Mouse (Mus musculus) gastrocnemius, postnatal 10 days (tissue): Measurements from ENCODE around the gene 1600014C23Rik. TPM values are rescaled to one million over a fixed set of nuclear protein-coding genes. Genes with fewer than 3 reads are reported as not detected.

Source experiments
- DNase-seq: peaks from one replicate; pipeline ENCODE4 v3.0.0; 2021; ENCODE audit warnings: mixed read lengths
- total RNA-seq, 2 experiments: library from RNA; stranded (reverse); gene quantifications; 2 replicates each; pipeline ENCODE4 v1.2.3; 2021

1600014C23Rik gene
- total RNA-seq, 2 experiments from 2014 or later: not detected

- DNase-seq: no peak
Observed at GRCm38 (mm10) chr17:45726249-45726648, 7.4 kb downstream of the 1600014C23Rik start.

DNA sequence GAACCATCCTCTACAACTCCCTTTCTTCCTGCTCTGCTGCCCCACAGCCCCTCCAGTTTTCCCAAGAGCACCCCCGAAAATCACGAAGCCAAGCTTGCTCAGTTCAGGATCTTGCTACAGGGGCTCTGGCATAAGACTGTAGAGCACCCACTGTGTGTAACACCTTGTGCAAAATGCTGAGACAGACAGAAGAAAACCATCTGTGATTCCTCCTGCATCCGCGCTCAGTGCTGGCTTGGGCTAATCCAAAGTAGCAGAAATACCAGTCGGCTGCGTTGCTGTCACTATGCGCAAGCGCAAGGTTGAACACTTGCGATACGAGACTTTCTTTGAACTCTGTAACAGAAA is 9.1 kb downstream of the 1600014C23Rik start:
- DNase-seq: no peak

GRCm38 (mm10) chr17:45723732-45724573 is 9.7 kb downstream of the 1600014C23Rik start:
- DNase-seq: peak; percentile 85

GRCm38 (mm10) chr17:45718323-45718722 is 15.3 kb downstream of the 1600014C23Rik start:
- DNase-seq: peak; percentile 73

GRCm38 (mm10) chr17:45711525-45711924 is 22.1 kb downstream of the 1600014C23Rik start:
- no peak for DNase-seq

DNA sequence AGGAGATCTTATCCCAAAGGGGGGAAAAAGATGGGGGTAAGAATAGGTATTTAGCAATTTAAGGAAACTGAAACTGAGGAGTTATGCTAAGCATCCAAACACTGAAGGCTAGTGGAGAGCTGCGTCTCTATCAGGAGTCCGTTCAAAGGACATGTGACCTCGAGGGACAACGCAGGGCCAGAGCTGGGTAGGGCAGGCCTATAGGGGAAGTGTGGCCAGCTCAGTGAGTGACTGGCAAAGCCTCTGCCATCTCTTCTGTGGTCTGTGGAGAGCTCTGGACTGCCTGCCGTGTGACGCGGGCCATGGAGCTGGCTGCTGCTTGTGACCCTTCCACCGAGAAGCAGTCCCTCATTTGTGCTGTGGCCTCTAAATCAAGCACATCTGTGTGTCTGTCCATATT is 23.2 kb downstream of the 1600014C23Rik start:
- no peak for DNase-seq

DNA sequence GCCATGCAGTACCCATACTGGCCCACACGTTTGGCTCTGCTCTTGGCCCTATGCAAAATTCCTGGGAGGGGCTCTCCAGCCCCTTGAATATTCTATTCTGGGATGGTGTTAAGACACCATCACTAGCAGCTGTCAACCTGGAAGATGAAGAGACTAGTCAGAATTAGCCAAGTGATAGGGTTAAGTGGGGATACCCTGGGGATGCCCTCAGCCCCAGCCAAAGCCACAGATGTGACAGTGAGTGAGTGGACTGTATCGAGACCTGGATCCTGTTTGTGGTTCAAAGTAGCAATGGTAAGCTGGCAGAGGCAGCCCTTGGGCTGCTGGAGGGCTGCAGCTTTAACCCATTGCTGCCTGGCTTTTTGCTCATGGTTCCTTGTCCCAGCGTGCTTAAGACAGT is 23.8 kb downstream of the 1600014C23Rik start:
- no peak for DNase-seq

GRCm38 (mm10) chr17:45708179-45708578 is 25.5 kb downstream of the 1600014C23Rik start:
- no peak for DNase-seq

- no peak for DNase-seq
Observed at GRCm38 (mm10) chr17:45707376-45707775, 26.3 kb downstream of the 1600014C23Rik start.

- DNase-seq: no peak
Observed at GRCm38 (mm10) chr17:45706796-45707195, 26.8 kb downstream of the 1600014C23Rik start.

DNA sequence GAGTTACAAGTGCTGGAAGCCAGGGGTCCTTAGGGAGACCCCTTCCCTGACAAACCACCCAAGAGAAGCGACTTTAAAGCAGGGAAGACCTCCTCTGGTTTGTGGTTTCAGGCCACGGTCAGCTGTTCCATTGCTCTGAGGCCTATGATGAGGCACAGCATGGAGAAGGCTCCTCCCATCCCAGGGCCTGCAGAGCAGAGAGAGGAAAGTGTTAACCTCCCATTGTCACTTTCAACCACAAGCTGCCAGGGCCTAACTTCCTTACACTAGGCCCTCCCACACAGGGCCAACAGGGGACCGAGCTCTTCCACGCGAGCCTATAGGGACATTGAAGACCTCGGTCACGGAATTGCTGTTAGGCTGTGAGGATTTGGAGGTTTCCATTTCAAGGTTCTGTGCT is 30.5 kb downstream of the 1600014C23Rik start:
- no peak for DNase-seq

GRCm38 (mm10) chr17:45702254-45702653 is 31.4 kb downstream of the 1600014C23Rik start:
- no peak for DNase-seq

GRCm38 (mm10) chr17:45701236-45701591 is 32.4 kb downstream of the 1600014C23Rik start:
- no peak for DNase-seq

- DNase-seq: peak; percentile 37
Observed at GRCm38 (mm10) chr17:45700496-45701235, 33.0 kb downstream of the 1600014C23Rik start.

DNA sequence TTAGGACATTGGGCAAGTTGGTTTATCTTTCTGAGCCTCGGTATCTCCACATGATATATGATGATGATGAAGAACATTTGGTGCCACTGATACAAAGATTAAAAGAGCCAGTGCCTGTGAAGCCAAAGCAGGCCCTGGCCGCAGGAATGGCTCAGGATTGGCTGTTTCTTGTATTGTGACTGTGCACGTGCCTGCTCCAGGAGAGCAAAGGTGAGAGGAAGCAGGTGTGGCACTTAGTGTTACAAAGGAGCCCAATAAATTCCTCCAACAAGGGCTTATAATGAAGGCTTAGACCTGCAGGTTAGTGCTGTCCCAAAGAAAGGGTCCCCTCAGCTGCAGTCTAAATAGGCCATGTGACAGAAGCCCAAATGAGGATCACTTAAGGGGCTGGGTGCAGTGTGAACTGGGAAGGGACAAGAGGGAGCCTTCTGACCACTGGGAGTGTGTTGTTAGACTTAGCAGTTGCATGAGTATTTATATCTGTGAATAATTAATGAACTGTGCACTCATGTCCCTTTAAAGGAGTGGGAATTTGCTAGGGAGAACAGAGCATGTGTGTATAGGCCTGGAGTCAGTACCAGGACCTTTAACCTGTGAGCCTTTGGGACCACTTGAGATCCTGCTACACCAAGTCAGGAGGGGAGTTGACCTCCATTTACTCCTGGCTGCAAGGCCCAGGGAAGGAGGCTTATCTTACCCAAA is 34.5 kb downstream of the 1600014C23Rik start:
- no peak for DNase-seq

DNA sequence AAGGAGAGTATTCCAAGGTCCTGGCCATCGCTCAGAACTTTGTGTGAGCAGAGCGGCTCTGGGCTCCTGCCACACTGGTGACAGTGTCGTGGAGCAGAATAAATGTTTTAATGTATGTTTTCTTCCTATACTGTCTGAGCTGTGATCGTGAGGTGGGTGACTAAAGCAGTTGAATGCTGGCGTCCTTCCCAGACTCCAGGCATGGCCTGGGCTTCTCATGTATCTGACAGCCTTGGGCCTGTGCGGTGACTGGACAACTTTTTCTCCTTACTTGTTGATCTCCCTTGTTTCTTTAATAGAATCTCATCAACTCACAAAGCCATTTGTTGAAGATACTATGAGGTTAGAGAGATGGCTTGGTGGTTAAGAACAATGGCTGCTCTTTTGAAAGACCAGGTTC is 35.3 kb downstream of the 1600014C23Rik start:
- DNase-seq: no peak

- no peak for DNase-seq
Observed at GRCm38 (mm10) chr17:45696981-45697380, 36.7 kb downstream of the 1600014C23Rik start.

DNA sequence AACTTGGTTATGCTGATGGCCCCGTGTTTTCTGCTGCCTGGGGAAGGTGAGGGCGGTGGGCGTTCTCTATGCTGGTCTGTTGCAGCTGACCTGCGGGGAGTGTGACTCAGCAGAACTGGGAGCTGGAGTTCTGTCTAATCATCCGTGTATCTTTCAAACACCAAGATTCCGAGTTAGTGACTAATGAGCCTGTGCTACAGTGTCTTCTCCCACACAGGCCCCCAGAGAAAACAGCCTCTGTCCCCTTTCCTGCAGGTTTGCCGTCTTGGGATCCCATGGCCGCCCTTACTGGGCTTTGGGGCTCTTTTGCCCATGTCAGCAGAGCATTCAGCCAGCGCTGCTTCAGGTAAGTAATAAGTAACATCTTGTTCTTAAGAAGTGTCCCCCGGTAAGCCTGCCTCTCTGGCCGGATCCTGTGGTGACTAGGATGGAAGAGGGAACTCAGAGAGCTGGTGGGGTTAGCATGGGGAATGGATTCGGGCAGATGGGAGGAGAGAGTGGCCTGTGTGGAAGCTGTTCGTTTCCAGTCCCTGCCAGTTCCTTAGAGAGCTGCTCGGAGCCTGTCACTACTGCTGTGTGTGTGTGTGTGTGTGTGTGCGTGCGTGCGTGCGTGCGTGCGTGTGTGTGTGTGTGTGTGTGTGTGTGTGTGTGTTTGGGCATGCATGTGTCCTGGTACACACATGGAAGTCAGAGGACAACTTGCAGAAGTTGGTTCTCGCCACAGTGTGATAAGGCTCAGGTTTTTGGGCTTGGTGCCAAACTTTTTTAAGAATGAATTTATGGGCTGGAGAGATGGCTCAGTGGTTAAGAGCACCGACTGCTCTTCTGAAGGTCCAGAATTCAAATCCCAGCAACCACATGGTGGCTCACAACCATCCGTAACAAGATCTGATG is 38.2 kb downstream of the 1600014C23Rik start:
- DNase-seq: no peak

DNA sequence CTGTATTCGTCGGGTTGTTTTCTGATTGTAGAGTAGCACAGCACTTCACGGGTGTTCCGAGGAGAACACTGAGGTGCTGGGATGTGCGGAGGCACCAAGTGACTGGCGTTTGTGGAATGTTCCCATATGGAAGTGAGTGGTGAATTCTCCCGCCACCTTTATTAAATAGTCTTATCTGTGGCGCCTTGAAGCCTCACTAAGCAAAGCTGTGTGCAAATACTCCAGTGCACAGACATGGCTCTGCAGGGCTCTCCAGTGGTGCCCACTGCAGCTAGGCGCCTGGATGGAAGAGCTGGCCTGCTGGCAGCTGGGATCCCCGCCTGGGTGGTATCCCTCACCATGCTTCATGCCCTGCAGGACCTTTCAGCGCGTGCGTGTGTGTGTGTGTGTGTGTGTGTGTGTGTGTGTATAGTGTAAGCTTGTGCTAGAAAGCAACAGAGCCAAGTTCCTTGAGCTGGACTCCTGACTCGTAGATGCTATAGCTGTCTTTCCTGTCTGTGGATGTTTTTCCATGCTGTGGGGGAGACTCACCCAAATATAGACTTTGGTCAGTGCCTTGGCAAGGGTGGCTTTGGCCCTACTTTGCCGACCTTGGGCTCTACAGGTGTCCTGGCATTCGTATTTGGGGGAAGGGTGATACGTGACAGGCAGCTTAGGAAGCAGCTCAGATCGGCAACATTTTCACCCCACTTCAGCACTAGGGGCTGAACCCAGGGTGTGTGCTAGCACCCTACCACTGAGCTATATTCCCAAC is 39.7 kb downstream of the 1600014C23Rik start:
- DNase-seq: no peak

- no peak for DNase-seq
Observed at GRCm38 (mm10) chr17:45692159-45692558, 41.5 kb downstream of the 1600014C23Rik start.

DNA sequence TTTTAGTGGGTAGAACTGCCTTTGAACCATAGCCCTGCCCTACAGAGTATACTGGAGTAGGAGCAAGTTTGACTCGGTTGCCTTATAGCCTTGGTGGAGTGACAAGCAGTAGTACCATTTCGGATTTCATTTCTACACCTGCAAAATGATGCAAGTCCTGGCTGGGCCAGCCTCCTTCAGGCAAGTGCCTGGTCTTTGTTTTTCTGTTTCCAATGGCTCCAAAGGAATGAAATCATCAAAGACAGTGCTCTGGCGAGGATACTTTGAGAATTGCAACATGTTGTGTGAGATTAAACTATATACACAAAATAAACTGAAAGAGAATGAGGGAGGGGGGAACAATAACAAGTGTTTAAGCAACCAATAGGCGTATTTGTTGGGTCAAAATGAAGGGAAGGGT is 43.6 kb downstream of the 1600014C23Rik start:
- DNase-seq: no peak
